Mouse (Mus musculus) intestine, embryonic 15.5 days (tissue): ENCODE data around the gene Rhoj. TPM values are rescaled to one million over a fixed set of nuclear protein-coding genes. Genes with fewer than 3 reads are reported as not detected.
"Not testable (repeated sequence)": the region's sequence is repeated elsewhere in the genome, so short reads cannot be mapped to it uniquely, and the experiment has no call there.

Source experiments
- ATAC-seq: fragments of 200-750 bp; cut with Nextera tagmentation; 2 replicates; pipeline ENCODE4 v1.8.0; 2017; ENCODE audit warnings: moderate TSS enrichment, moderate library complexity
- H3K27ac ChIP-seq: fragments of 300-500 bp; sonication (generic); 2 replicates; pipeline ENCODE4 v1.5.1; 2015; ENCODE audit warnings: mild to moderate bottlenecking, inconsistent platforms
- H3K27me3 ChIP-seq: fragments of 300-500 bp; sonication (generic); replicated peaks from 2 replicates; pipeline ENCODE4 v1.6.1; 2015; ENCODE audit warnings: inconsistent platforms
- H3K36me3 ChIP-seq: fragments of 300-500 bp; sonication (generic); 2 replicates; pipeline ENCODE4 v1.6.1; 2015; ENCODE audit warnings: inconsistent platforms
- H3K4me1 ChIP-seq: fragments of 300-500 bp; sonication (generic); replicated peaks from 2 replicates; pipeline ENCODE4 v1.6.1; 2015; ENCODE audit warnings: inconsistent platforms
- H3K4me2 ChIP-seq: fragments of 300-500 bp; sonication (generic); replicated peaks from 2 replicates; pipeline ENCODE4 v1.6.1; 2015; ENCODE audit warnings: mild to moderate bottlenecking, inconsistent platforms
- H3K4me3 ChIP-seq: fragments of 300-500 bp; sonication (generic); replicated peaks from 2 replicates; pipeline ENCODE4 v1.5.1; 2015; ENCODE audit warnings: inconsistent platforms
- H3K9ac ChIP-seq: fragments of 300-500 bp; sonication (generic); 2 replicates; pipeline ENCODE4 v1.6.1; 2015; ENCODE audit warnings: inconsistent platforms
- H3K9me3 ChIP-seq: fragments of 300-500 bp; sonication (generic); 2 replicates; pipeline ENCODE4 v1.6.1; 2016; ENCODE audit warnings: inconsistent platforms
- WGBS: fragments of 180-500 bp; shearing (Covaris S2); methylation state at CpG from one replicate; pipeline ENCODE4 v1.1.7; 2015; 5-methylcytosine and 5-hydroxymethylcytosine counted together
- polyA plus RNA-seq: library from polyadenylated mRNA; unstranded; fragments of >200 nt; fragmentation: Nextera tagmentation; extraction: Ambion mirVana; gene quantifications from 2 replicates; pipeline ENCODE4 v1.2.1, GENCODE M21; 2015

Rhoj gene
- polyA plus RNA-seq, 1 experiment from 2014 or later: 37.7 TPM

DNA sequence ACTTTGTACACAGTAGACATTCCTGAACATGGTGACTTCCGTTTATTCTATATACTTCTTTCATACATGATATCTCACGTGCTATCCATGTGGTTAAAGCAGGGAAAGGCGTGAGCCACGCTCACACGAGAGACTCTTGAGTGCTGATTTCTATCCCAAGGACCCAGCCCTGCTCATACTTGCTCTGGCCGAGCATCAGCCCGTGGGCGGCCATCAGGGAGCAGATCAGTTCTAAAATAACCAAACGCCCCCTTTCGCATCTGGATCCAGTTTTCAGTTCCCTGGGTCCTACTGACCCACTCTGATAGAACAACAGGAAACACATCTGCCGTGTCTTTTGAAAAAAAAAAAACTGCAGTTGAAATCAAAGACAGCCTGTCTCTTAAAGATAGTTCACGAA lies 2.6 kb downstream of the Rhoj start:
- H3K4me1 ChIP-seq: peaks cover 13% of the 10 kb centered on the region; the same call in 1 of the 2 replicates
- no peak for ATAC-seq
- H3K4me2 ChIP-seq: peak overlapping the region; percentile 88; the same call in 1 of the 2 replicates
- 77% methylated on average over 12 of the region's 12 CpGs for WGBS
- no peaks in the 10 kb centered on the region for H3K36me3 ChIP-seq
- H3K9me3 ChIP-seq: no peaks in the 10 kb centered on the region
- H3K27ac ChIP-seq: no peak overlapping the region
- H3K4me3 ChIP-seq: no peak overlapping the region
- no peaks in the 10 kb centered on the region for H3K27me3 ChIP-seq
- no peak overlapping the region for H3K9ac ChIP-seq

DNA sequence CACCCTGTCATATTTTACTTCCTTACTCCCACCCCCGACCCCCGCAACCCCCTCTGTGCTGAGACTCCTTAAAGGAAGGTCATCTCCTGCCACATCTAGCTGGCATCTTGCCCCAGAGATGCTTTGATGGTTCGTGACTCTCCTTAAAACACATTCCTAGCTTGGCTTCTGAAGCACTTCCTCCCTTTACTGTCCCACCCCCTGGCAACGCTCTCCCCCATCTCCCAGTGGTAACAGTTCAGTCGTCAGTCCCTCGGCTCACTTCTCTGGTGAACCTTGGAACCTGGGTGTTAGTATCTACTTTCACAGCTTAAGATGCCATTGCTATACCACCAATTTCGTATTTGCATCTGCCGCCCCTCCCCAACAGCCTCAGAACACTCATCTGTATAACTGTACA lies 3.8 kb downstream of the Rhoj start:
- Histone ChIP-seq H3K27ac (no peak overlapping the region), H3K9ac (no peak overlapping the region), H3K9me3 (no peaks in the 10 kb centered on the region), H3K4me3 (no peak overlapping the region), H3K4me1 (peaks cover 13% of the 10 kb centered on the region; the same call in 1 of the 2 replicates), H3K36me3 (no peaks in the 10 kb centered on the region), H3K4me2 (no peak overlapping the region), H3K27me3 (no peaks in the 10 kb centered on the region)
- WGBS: 79% methylated on average over 8 of the region's 8 CpGs
- ATAC-seq: no peak

DNA sequence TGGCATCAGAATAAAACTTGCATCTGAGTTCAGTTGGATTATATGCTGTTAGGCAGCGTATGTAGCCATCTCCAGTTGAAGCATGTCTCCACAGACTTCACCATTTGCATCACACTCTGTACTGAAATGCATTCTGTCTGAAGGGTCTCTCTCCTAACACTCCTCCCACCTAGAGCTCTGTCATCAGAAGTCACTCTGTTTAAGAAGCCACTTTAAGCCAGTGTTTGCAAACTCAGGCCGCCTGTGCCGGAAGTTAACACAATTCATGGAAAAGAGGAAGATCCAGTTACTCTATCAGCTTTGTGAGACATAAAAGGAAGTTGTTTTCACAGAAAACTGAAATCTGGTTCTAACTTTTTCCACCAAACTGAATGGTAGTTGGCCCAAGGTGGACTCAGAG lies 5.9 kb downstream of the Rhoj start:
- no peak overlapping the region for H3K4me2 ChIP-seq
- no peaks in the 10 kb centered on the region for H3K27me3 ChIP-seq
- H3K4me3 ChIP-seq: no peak overlapping the region
- no peaks in the 10 kb centered on the region for H3K36me3 ChIP-seq
- H3K27ac ChIP-seq: no peak overlapping the region
- peaks cover 6% of the 10 kb centered on the region; the same call in 1 of the 2 replicates for H3K4me1 ChIP-seq
- WGBS: 81% methylated on average over 3 of the region's 3 CpGs
- H3K9ac ChIP-seq: no peak overlapping the region
- ATAC-seq: no peak
- H3K9me3 ChIP-seq: no peaks in the 10 kb centered on the region

DNA sequence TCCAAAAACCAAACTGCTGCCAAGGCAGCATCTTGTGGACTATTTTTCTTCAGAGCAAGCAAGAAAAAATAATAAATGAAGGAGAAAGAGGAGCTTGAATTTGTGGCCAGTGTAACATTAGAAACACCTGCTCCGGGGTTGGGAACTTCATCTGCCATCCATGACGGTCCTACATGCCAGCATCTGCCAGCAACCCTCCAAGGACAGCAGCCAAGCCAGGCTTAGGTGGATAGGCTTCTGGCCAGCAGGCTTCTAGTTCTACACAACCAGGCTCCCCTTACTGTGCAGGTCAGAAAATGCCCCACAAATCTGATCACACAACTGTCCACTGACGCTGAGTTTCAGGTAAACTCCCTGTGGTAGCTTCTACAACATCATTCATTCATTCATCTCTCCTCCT lies 7.7 kb downstream of the Rhoj start:
- Histone ChIP-seq H3K4me2 (no peak overlapping the region), H3K9me3 (no peaks in the 10 kb centered on the region), H3K36me3 (no peaks in the 10 kb centered on the region), H3K4me3 (no peak overlapping the region), H3K27ac (no peak overlapping the region), H3K9ac (no peak overlapping the region), H3K4me1 (peaks cover 3% of the 10 kb centered on the region; the same call in 1 of the 2 replicates), H3K27me3 (no peaks in the 10 kb centered on the region)
- no peak for ATAC-seq
- 91% methylated on average over 3 of the region's 3 CpGs for WGBS

DNA sequence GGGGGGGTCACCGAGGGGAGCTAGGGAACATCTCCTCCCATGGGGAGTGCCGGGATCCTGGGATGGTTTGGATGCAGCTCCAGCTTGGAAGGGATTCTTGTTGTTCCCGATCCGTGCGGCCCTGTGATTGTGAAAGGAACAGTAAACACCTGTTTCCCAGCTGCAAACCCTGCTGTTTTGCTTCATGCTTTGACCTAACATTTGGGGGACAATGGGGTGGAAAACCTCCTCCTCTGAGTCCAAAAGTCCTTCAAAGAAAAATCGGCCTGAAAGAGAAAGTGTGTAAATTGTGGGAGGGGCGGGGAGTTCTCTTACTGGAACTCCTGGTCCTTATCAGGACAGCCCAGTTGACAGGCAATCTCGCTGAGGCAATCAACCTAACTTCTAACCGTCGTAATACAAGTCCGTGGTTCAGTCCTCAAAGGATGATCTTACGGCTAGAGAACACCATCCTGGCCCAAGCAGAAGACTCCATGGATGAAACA lies 12.4 kb downstream of the Rhoj start:
- ATAC-seq: no peak
- Histone ChIP-seq H3K27ac (no peak overlapping the region), H3K4me2 (no peak overlapping the region), H3K9ac (no peak overlapping the region), H3K9me3 (no peaks in the 10 kb centered on the region), H3K27me3 (no peaks in the 10 kb centered on the region), H3K4me1 (no peaks in the 10 kb centered on the region), H3K36me3 (no peaks in the 10 kb centered on the region), H3K4me3 (no peak overlapping the region)
- 41% methylated on average over 12 of the region's 12 CpGs for WGBS

DNA sequence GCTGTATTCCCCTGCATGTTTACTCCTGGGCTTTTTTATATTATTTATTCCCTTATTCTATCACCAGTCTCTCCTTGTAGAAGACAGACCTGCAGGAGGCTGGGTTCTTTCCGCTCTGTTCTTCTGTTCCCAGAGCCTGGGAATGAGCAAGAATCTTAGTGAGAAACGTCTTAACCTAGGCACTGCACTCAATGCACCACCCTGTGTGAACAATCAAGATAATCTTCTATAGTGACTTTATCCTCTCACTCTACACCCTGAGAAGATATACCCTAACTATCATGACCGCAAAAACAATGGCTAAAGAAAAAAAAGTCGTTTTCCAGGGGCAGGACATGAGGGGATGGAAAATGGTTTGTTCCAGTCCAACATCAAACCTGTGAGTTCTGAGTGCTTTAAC lies 13.1 kb downstream of the Rhoj start:
- no peak for ATAC-seq
- H3K9ac ChIP-seq: no peak overlapping the region
- no peak overlapping the region for H3K4me2 ChIP-seq
- no peaks in the 10 kb centered on the region for H3K36me3 ChIP-seq
- H3K4me1 ChIP-seq: no peaks in the 10 kb centered on the region
- no peaks in the 10 kb centered on the region for H3K9me3 ChIP-seq
- 74% methylated on average over 4 of the region's 4 CpGs for WGBS
- no peak overlapping the region for H3K27ac ChIP-seq
- no peak overlapping the region for H3K4me3 ChIP-seq
- H3K27me3 ChIP-seq: no peaks in the 10 kb centered on the region

DNA sequence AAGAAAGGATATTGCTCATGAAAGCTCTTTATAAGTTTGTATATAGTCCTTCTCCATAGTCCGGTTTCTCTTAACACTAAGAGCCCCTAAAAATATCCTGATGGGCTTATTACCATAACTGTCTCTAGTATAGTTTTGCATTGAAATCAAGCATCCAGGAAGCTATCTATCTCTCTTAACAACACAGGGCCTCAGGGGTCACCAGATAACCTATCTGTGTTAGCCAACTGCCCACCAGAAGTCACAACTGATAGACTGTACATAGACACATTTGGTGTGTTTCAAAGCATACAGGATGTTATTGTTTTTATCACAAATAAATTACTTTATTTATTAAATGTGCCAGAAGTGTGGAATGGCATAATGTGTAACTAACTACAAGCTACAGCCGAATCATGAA lies 21.1 kb downstream of the Rhoj start:
- no peaks in the 10 kb centered on the region for H3K4me1 ChIP-seq
- no peaks in the 10 kb centered on the region for H3K36me3 ChIP-seq
- H3K9ac ChIP-seq: no peak overlapping the region
- no peak for ATAC-seq
- H3K27me3 ChIP-seq: no peaks in the 10 kb centered on the region
- 75% methylated on average over 2 of the region's 2 CpGs for WGBS
- no peak overlapping the region for H3K4me2 ChIP-seq
- H3K27ac ChIP-seq: no peak overlapping the region
- no peak overlapping the region for H3K4me3 ChIP-seq
- H3K9me3 ChIP-seq: no peaks in the 10 kb centered on the region

DNA sequence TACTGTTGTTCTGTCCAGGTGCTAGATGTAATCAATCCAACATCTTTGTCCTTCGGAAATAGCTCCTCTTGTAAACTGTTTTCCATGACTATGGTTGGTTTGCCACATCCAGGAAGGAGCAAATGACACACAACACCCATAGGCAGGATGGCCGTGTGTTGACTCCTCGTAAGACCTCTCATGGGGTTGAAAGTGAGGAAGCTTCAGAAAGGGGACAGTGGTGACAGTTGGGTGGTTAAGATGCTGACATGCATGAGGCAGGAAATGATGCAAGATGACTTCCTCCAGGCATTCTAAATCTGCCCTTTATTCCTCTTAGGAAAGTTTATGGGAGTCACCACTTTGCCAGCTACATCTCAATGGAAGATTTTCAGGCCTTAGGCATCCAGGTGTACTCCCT lies 31.8 kb downstream of the Rhoj start:
- Histone ChIP-seq H3K9ac (no peak overlapping the region), H3K4me1 (no peaks in the 10 kb centered on the region), H3K4me2 (no peak overlapping the region), H3K9me3 (no peaks in the 10 kb centered on the region), H3K36me3 (no peaks in the 10 kb centered on the region), H3K27me3 (no peaks in the 10 kb centered on the region), H3K4me3 (no peak overlapping the region), H3K27ac (no peak overlapping the region)
- no peak for ATAC-seq
- WGBS: 91% methylated on average over 3 of the region's 3 CpGs

DNA sequence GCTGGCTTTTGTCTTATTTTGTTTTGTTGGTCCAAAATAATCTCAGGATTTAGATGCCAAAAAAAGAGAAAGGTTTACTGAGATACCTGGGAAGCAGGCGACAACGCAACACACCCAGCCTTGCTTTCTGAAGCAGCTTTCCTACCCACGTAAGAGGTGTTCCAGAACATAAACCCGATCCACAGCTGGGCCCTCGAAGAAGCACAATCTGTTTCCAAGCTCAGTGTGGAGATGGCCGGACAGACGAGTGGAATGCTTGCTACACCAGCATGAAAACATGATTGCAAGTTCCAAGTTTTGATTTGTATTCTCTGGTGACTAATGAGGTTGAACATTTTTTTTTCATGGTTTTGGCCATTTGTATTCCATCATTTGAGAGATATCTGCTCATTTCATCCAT lies 32.2 kb downstream of the Rhoj start:
- Histone ChIP-seq H3K4me3 (no peak overlapping the region), H3K36me3 (no peaks in the 10 kb centered on the region), H3K4me2 (no peak overlapping the region), H3K9ac (no peak overlapping the region), H3K27me3 (no peaks in the 10 kb centered on the region), H3K4me1 (no peaks in the 10 kb centered on the region), H3K27ac (no peak overlapping the region), H3K9me3 (no peaks in the 10 kb centered on the region)
- no peak for ATAC-seq
- 94% methylated on average over 7 of the region's 7 CpGs for WGBS

DNA sequence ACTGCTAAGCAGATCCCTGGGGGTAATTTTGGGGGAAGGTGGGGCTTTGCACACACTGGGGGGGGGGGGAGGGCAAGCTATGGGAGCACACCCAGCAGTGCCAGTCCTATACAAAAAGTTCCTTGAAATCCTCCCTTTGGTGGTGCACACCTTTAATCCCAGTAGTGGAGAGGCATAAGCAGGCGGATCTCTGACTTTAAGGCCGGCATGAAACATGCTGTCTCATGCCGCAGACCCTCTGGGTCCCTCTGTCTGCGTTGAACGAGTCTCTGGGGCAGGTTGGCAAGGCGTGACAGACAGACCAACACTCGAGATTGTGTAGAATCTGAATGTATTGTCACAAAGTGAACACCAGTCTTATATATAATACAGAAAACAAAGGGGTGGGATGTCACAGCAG lies 40.4 kb downstream of the Rhoj start:
- 75% methylated on average over 7 of the region's 7 CpGs for WGBS
- H3K27me3 ChIP-seq: no peaks in the 10 kb centered on the region
- ATAC-seq: no peak
- no peak overlapping the region for H3K27ac ChIP-seq
- H3K9ac ChIP-seq: no peak overlapping the region
- H3K36me3 ChIP-seq: no peaks in the 10 kb centered on the region
- 0 out of 2 replicates have a peak, but pooled peaks cover 7% of the 10 kb centered on the region for H3K4me1 ChIP-seq
- no peak overlapping the region for H3K4me2 ChIP-seq
- H3K9me3 ChIP-seq: no peaks in the 10 kb centered on the region
- no peak overlapping the region for H3K4me3 ChIP-seq

DNA sequence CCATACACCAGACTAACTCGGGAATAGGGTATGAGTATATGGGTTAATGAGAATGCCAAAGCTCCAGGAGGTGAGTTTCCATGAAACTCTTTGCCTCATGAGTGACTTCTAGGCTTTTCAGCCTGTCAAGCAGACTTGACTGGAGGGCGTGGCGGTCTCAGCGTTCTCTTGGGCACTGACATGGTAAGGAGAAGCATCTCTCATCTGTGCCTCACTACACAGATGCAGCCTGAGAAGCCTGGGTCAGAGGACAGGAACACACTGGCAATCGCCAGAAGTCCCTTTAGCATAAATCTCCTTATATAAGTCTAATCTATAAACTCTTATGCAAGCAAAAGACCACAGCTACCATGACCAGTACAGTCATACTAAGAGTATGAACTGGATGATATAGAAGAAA lies 41.4 kb downstream of the Rhoj start:
- H3K9ac ChIP-seq, H3K36me3 ChIP-seq, H3K4me1 ChIP-seq, H3K27me3 ChIP-seq, H3K27ac ChIP-seq, ATAC-seq, H3K9me3 ChIP-seq, H3K4me2 ChIP-seq, H3K4me3 ChIP-seq: not testable (repeated sequence)
- WGBS: 79% methylated on average over 5 of the region's 5 CpGs

DNA sequence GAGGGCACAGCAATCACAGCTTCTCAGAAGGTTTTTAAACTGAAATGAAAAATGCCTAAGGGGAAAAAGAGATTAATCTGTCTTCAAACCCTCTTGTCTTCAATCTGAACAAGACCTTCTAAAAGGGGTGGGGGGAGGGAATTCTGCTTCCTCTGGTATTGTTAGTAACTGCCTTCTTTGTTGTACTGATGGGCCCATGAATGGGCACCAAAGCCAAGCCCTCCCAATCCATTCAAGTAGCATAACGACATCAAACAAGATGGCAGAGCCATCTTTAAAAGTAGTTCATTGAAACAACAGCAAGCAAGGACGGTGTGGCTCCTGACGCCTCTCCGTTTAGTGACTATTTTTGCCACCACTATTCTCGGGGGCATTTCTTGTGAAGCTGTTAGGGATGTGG lies 42.6 kb downstream of the Rhoj start:
- H3K4me3 ChIP-seq: no peak overlapping the region
- WGBS: 90% methylated on average over 5 of the region's 5 CpGs
- H3K9ac ChIP-seq: no peak overlapping the region
- H3K9me3 ChIP-seq: no peaks in the 10 kb centered on the region
- H3K4me1 ChIP-seq: 0 out of 2 replicates have a peak, but pooled peaks cover 10% of the 10 kb centered on the region
- no peak for ATAC-seq
- H3K36me3 ChIP-seq: no peaks in the 10 kb centered on the region
- no peak overlapping the region for H3K27ac ChIP-seq
- no peak overlapping the region for H3K4me2 ChIP-seq
- no peaks in the 10 kb centered on the region for H3K27me3 ChIP-seq

DNA sequence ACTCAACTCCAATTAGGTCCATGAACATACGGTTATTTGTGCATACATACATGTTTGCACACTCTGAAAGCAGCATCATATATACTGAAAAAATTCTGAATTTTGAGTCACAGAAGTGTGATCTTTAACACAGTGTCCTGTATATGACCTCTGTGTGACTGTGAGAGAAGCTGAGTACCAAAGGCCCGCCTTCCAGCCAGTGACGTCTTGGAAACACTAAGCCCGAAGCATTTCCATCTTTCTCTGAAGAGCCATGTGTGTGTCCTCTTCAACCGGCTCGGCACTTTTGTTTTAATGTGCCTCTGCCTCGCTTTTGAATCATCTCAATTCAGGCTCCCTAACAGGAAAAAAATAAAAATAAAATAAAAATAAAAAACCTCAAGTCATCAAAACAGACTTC lies 43.7 kb downstream of the Rhoj start:
- Histone ChIP-seq H3K27me3 (no peaks in the 10 kb centered on the region), H3K4me2 (no peak overlapping the region), H3K36me3 (no peaks in the 10 kb centered on the region), H3K4me1 (0 out of 2 replicates have a peak, but pooled peaks cover 10% of the 10 kb centered on the region), H3K4me3 (no peak overlapping the region), H3K9ac (no peak overlapping the region), H3K9me3 (no peaks in the 10 kb centered on the region), H3K27ac (no peak overlapping the region)
- 44% methylated on average over 7 of the region's 7 CpGs for WGBS
- ATAC-seq: peak; percentile 73; the same call in 1 of the 2 replicates
